ENCODE assay signal across 8 mouse cellular contexts in the genomic region with DNA sequence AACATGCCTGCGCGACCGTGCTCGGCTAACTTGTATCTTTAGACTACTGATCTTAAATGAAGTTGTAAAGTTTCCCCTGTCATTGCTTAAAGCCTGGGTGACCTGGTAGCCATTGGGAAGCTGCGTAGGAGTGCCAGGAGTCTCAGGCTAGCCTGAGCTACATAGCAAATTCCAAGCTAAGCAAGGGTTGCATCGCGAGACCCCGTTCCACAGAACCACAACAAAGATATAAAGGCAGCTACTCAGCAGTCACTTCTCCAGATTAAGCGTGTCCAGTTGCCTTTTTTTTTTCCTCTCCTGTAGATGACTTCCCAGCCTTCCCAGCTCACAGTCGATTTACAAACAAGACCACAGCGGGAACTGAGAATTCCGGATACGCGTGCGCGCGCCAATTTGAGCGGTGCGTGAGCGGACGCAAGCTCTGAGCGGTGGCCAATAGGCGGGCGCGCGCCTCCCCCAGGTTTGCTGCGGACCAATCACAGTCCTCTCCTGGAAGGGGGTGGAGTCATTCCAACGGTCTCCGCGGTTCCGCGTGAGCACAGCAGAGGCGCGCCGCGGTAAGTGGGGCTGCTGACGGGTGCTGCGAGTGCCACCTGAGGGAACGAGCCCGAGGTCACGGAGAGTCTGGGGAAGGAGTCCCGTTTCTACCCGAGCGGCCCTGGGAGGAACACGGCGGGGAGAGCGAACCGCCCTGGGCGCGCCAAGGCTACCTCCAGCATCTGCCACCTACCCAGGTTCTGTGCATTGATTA. TPM values are rescaled to one million over a fixed set of nuclear protein-coding genes. Genes with fewer than 3 reads are reported as not detected.
DNase-seq lines count a peak whose midpoint lies in the region; ATAC-seq lines count a peak whose summit lies in the region.

A gene (plus strand): TSS at position 513 of the 751 bp plus-strand sequence.

- peak within 1 kb of the TSS; percentile 26; the same call in 1 of the 2 replicates for H3K27ac ChIP-seq in lung, embryonic 16.5 days (ENCODE audit: low read length)

- peak; percentile 97 to 99 for ATAC-seq in hematopoietic stem cell, adult 5-6 weeks (replicated peaks in 1 of 2; ENCODE audit: insufficient read depth in 1 of 2, low FRiP score in 2 of 2, low TSS enrichment in 1 of 2, low read depth in 1 of 2, poor library complexity in 2 of 2, severe bottlenecking in 2 of 2)
- ATAC-seq in lung, embryonic 16.5 days (ENCODE audit: low read depth): peak; percentile 100

- peak within 1 kb of the TSS; percentile 69 for H3K9ac ChIP-seq in lung, embryonic 16.5 days (ENCODE audit: low read length)

- H3K4me1 ChIP-seq in lung, embryonic 16.5 days (replicated peaks; ENCODE audit: control insufficient read depth, insufficient read depth, low read length): peaks cover 13% of the 10 kb centered on the region

- peak within 1 kb of the TSS; percentile 68 for H3K4me3 ChIP-seq in lung, embryonic 16.5 days (ENCODE audit: low read length)

- DNase-seq in MEL-GATA-1-ER (ENCODE audit: extremely low read depth, low read depth): peak; percentile 85
- peak; percentile 92 for DNase-seq in cerebellum, adult 8-10 months
- DNase-seq in forelimb bud, embryonic 11.5 days (ENCODE audit: low read depth, low spot score): peak; percentile 95
- peak; percentile 56 for DNase-seq in layer of hippocampus, adult 9-10 months (ENCODE audit: low spot score)
- DNase-seq in ovary, postnatal 10 days (ENCODE audit: low spot score): peak; percentile 87
- peak; percentile 96 to 97 for DNase-seq in thymus, postnatal 10 days (ENCODE audit: low spot score in 2 of 2)

- H3K27me3 ChIP-seq in lung, embryonic 16.5 days (ENCODE audit: control insufficient read depth, insufficient read depth, low read depth, low read length): no peaks in the 10 kb centered on the region

- H3K9me3 ChIP-seq in lung, embryonic 16.5 days (ENCODE audit: control insufficient read depth, low read length): no peaks in the 10 kb centered on the region

- H3K4me2 ChIP-seq in lung, embryonic 16.5 days (ENCODE audit: low read depth, low read length): peak within 1 kb of the TSS; percentile 80

- WGBS in lung, embryonic 16.5 days: 2% methylated on average over 50 of the region's 50 CpGs

- H3K36me3 ChIP-seq in lung, embryonic 16.5 days (ENCODE audit: control insufficient read depth, insufficient read depth, low read length): no peaks in the 10 kb centered on the region; the same call in 1 of the 2 replicates

RNA-seq across cellular contexts. Expression of the gene that starts here (rescaled TPM):
- total RNA-seq in hematopoietic stem cell, adult 5-6 weeks (2017): 16.5 and 23.0 TPM in 2 replicates
- 41.8 and 43.2 TPM in 2 replicates for polyA plus RNA-seq in lung, embryonic 16.5 days (2015; fragmentation: Nextera tagmentation; extraction: Ambion mirVana)

Comparison
In these comparisons a context has a peak if more than half of its experiments do, and no peak if none do; other contexts are left out.
1. Peak in every context shown above with its lines: DNase-seq, ATAC-seq, H3K4me3 ChIP-seq and H3K27ac ChIP-seq.